Mouse (Mus musculus): ENCODE results near the gene Mfsd2b.

Gene Mfsd2b

GRCm38 (mm10) chr12:4872983-4873477 is 1.1 kb downstream of the Mfsd2b start:
- no peak for DNase-seq

- DNase-seq, result no peak
These were observed 1.9 kb downstream of the Mfsd2b start for GRCm38 (mm10) chr12:4872273-4872672.

GRCm38 (mm10) chr12:4871260-4871659 is 2.9 kb downstream of the Mfsd2b start:
- no peak for DNase-seq

- DNase-seq, result no peak
These were observed 5.2 kb downstream of the Mfsd2b start for GRCm38 (mm10) chr12:4868924-4869323.

GRCm38 (mm10) chr12:4864338-4864690 is 9.8 kb downstream of the Mfsd2b start:
- no peak for DNase-seq

GRCm38 (mm10) chr12:4863654-4864337 is 10.4 kb downstream of the Mfsd2b start:
- DNase-seq, result no peak

GRCm38 (mm10) chr12:4862672-4863071 is 11.5 kb downstream of the Mfsd2b start:
- DNase-seq, result no peak

- no peak for DNase-seq
These were observed 14.8 kb downstream of the Mfsd2b start for GRCm38 (mm10) chr12:4859241-4859914.

GRCm38 (mm10) chr12:4856834-4857233 is 17.3 kb downstream of the Mfsd2b start:
- no peak for DNase-seq

GRCm38 (mm10) chr12:4856160-4856559 is 18.0 kb downstream of the Mfsd2b start:
- DNase-seq, result peak; percentile 47

- DNase-seq, result peak; percentile 46
These were observed 30.4 kb downstream of the Mfsd2b start for GRCm38 (mm10) chr12:4843741-4844140.

- DNase-seq, result peak; percentile 87
These were observed 31.1 kb downstream of the Mfsd2b start, which contains the start of gene Wdcp for GRCm38 (mm10) chr12:4842890-4843597. TSS of gene Wdcp (plus strand) at chr12:4843303.

- DNase-seq, result no peak
These were observed 31.7 kb downstream of the Mfsd2b start for GRCm38 (mm10) chr12:4842456-4842855.

GRCm38 (mm10) chr12:4841392-4841887 is 32.7 kb downstream of the Mfsd2b start, which contains the start of gene Fkbp1b:
TSS of gene Fkbp1b (minus strand) at chr12:4841591.
- peak; percentile 64 for DNase-seq

GRCm38 (mm10) chr12:4840741-4841140 is 33.4 kb downstream of the Mfsd2b start:
- DNase-seq, result no peak

GRCm38 (mm10) chr12:4840010-4840409 is 34.1 kb downstream of the Mfsd2b start:
- DNase-seq, result no peak

- DNase-seq, result no peak
These were observed 37.2 kb downstream of the Mfsd2b start for GRCm38 (mm10) chr12:4836959-4837358.

GRCm38 (mm10) chr12:4827256-4827655 is 46.9 kb downstream of the Mfsd2b start:
- no peak for DNase-seq

- peak; percentile 100 for DNase-seq
These were observed 56.6 kb downstream of the Mfsd2b start, which contains the start of gene Sf3b6 for GRCm38 (mm10) chr12:4817361-4818101. TSS of gene Sf3b6 (plus strand) at chr12:4817544.

- DNase-seq, result no peak
These were observed 57.3 kb downstream of the Mfsd2b start for GRCm38 (mm10) chr12:4816680-4817360.

- no peak for DNase-seq
These were observed 60.5 kb downstream of the Mfsd2b start for GRCm38 (mm10) chr12:4813636-4814035.

Measured in thymus, postnatal 14 days (tissue).